Mouse (Mus musculus): ENCODE measurements at regions not wholly inside any gene's neighbourhood (a gene's known extent, or its start where the extent isn't known, plus 50 kb on each side); places are given as distances from the start of the nearest gene placed in this dataset.

DNA sequence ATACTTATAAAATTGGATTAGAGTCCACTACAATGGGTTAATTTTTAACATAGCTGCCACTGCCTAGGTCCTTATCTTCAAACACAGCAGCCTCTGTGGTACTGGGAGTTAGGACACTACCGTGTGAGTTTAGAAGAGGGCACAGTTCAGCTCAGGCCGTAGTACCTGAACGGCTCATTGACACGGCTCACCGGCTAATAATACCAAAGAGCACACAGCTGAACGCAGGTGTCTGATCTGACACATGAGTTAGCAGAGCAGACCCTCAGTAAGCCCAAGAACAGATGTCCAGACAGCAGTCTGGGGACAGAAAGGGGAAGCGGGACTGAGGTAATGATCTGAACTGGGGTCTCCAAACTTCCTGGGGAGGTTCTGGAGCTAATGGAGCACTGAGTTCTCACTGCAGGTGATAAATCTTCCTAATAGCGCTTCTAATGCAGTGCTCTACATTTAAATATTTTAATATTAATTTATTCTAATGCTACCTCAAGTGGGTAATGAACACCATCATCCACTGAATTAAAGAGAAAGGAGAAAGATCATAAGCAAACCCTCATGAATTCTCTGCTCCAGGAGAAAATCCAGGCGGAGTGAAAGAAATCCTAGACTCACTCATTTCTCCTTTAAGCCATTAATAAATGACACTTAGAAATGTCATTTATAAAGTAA lies 90.8 kb upstream of the Rapgef5 start:
- TF ChIP-seq CTCF (IDR thresholded peaks at IDR 0.05; ENCODE audit: extremely low read depth, insufficient read depth, insufficient read length, insufficient replicate concordance) (no peak), POLR2A (IDR thresholded peaks at IDR 0.05; ENCODE audit: low read depth, low read length) (no peak)
